8 mouse cellular contexts compared by ENCODE assay signal in genomic region chr11:70023481-70024150, GRCm38 (mm10). TPM values are rescaled to one million over a fixed set of nuclear protein-coding genes. Genes with fewer than 3 reads are reported as not detected.
DNase-seq lines count a peak whose midpoint lies in the region; ATAC-seq lines count a peak whose summit lies in the region.

No protein-coding gene starts in this region.

- peak overlapping the region; percentile 55 for H3K9ac ChIP-seq in intestine, embryonic 16.5 days (ENCODE audit: low read depth, low read length)
- H3K9ac ChIP-seq in neural tube, embryonic 11.5 days (ENCODE audit: low read length) = peak overlapping the region; percentile 44

- intact Hi-C loops in left cerebral cortex, postnatal 36 days (cut with DNase I) = no loop called here

- H3K27ac ChIP-seq in intestine, embryonic 16.5 days (ENCODE audit: low read length) = peak overlapping the region; percentile 18; the same call in 1 of the 2 replicates
- no peak overlapping the region; the same call in 1 of the 2 replicates for H3K27ac ChIP-seq in neural tube, embryonic 11.5 days (ENCODE audit: low read depth, low read length)

- DNase-seq in cerebellum, adult 11 months = peak; percentile 34
- DNase-seq in cerebellum, postnatal 36 days = no peak
- DNase-seq in right cerebral cortex, postnatal 14 days = peak; percentile 53
- no peak for DNase-seq in right cerebral cortex, postnatal 36 days (ENCODE audit: low spot score in 2 of 2)
- DNase-seq in neural tube, embryonic 11.5 days (ENCODE audit: low spot score) = peak; percentile 73
- DNase-seq in left cerebral cortex, postnatal 36 days (ENCODE audit: low spot score in 2 of 2) = no peak
- no peak for DNase-seq in spleen, postnatal 14 days (ENCODE audit: low spot score in 2 of 2)

- H3K9me3 ChIP-seq in intestine, embryonic 16.5 days (ENCODE audit: control insufficient read depth, low read length) = no peaks in the 10 kb centered on the region
- H3K9me3 ChIP-seq in neural tube, embryonic 11.5 days (ENCODE audit: control insufficient read depth, low read length) = no peaks in the 10 kb centered on the region

- peaks cover 48% of the 10 kb centered on the region for H3K4me1 ChIP-seq in intestine, embryonic 16.5 days (ENCODE audit: control insufficient read depth, insufficient read depth, low read length)
- peaks cover 45% of the 10 kb centered on the region for H3K4me1 ChIP-seq in neural tube, embryonic 11.5 days (ENCODE audit: control insufficient read depth, insufficient read depth, low read length)

- 0 out of 2 replicates have a peak, but pooled peaks cover 2% of the 10 kb centered on the region for H3K27me3 ChIP-seq in intestine, embryonic 16.5 days (replicated peaks; ENCODE audit: control insufficient read depth, insufficient read depth, low read length)
- H3K27me3 ChIP-seq in neural tube, embryonic 11.5 days (ENCODE audit: control insufficient read depth, insufficient read depth, low read length) = no peaks in the 10 kb centered on the region

- 3% methylated on average over 26 of the region's 29 CpGs for WGBS in intestine, embryonic 16.5 days
- 6% methylated on average over 21 of the region's 29 CpGs for WGBS in neural tube, embryonic 11.5 days

- peak overlapping the region; percentile 51 for H3K4me2 ChIP-seq in intestine, embryonic 16.5 days (ENCODE audit: low read depth, low read length)
- peak overlapping the region; percentile 60 for H3K4me2 ChIP-seq in neural tube, embryonic 11.5 days (ENCODE audit: low read depth)

- ATAC-seq in intestine, embryonic 16.5 days = no peak
- no peak for ATAC-seq in neural tube, embryonic 11.5 days (ENCODE audit: insufficient read depth, low FRiP score, low TSS enrichment)

- H3K36me3 ChIP-seq in intestine, embryonic 16.5 days (ENCODE audit: control insufficient read depth, insufficient read depth, low read length) = no peaks in the 10 kb centered on the region
- H3K36me3 ChIP-seq in neural tube, embryonic 11.5 days (ENCODE audit: control insufficient read depth, insufficient read depth, low read length) = no peaks in the 10 kb centered on the region

- peak overlapping the region; percentile 32 for H3K4me3 ChIP-seq in intestine, embryonic 16.5 days (ENCODE audit: low read length)
- H3K4me3 ChIP-seq in neural tube, embryonic 11.5 days (ENCODE audit: low read depth, low read length) = peak overlapping the region; percentile 35

RNA-seq across cellular contexts. Expression of gene Dlg4, which starts 6.9 kb away (rescaled TPM):
- 5.1 and 6.1 TPM in 2 replicates for polyA plus RNA-seq in intestine, embryonic 16.5 days (2015; fragmentation: Nextera tagmentation; extraction: Ambion mirVana)
- polyA plus RNA-seq in neural tube, embryonic 11.5 days (2014; fragmentation: Nextera tagmentation; extraction: Ambion mirVana) = 14.6 and 15.0 TPM in 2 replicates
- total RNA-seq in left cerebral cortex, postnatal 36 days (2021) = 100 to 1,000 TPM; 867 to 894 TPM

RNA-seq across cellular contexts. Expression of gene Acadvl, which starts 8.4 kb away (rescaled TPM):
- 172 and 189 TPM in 2 replicates for polyA plus RNA-seq in intestine, embryonic 16.5 days (2015; fragmentation: Nextera tagmentation; extraction: Ambion mirVana)
- 49.3 and 54.1 TPM in 2 replicates for polyA plus RNA-seq in neural tube, embryonic 11.5 days (2014; fragmentation: Nextera tagmentation; extraction: Ambion mirVana)
- total RNA-seq in left cerebral cortex, postnatal 36 days (2021) = 10 to 100 TPM; 54.3 to 58.5 TPM

RNA-seq across cellular contexts. Expression of gene Dvl2, which starts 23.2 kb away (rescaled TPM):
- polyA plus RNA-seq in intestine, embryonic 16.5 days (2015; fragmentation: Nextera tagmentation; extraction: Ambion mirVana) = 23.8 and 26.0 TPM in 2 replicates
- polyA plus RNA-seq in neural tube, embryonic 11.5 days (2014; fragmentation: Nextera tagmentation; extraction: Ambion mirVana) = 35.8 and 39.0 TPM in 2 replicates
- total RNA-seq in left cerebral cortex, postnatal 36 days (2021) = 10 to 100 TPM; 25.4 to 36.0 TPM

RNA-seq across cellular contexts. Expression of gene Phf23, which starts 28.0 kb away (rescaled TPM):
- 49.7 and 53.1 TPM in 2 replicates for polyA plus RNA-seq in intestine, embryonic 16.5 days (2015; fragmentation: Nextera tagmentation; extraction: Ambion mirVana)
- polyA plus RNA-seq in neural tube, embryonic 11.5 days (2014; fragmentation: Nextera tagmentation; extraction: Ambion mirVana) = 54.4 and 57.6 TPM in 2 replicates
- total RNA-seq in left cerebral cortex, postnatal 36 days (2021) = 10 to 100 TPM; 41.3 to 46.1 TPM

RNA-seq across cellular contexts. Expression of gene Asgr1, which starts 30.3 kb away (rescaled TPM):
- 0.17 and 0.31 TPM in 2 replicates for polyA plus RNA-seq in intestine, embryonic 16.5 days (2015; fragmentation: Nextera tagmentation; extraction: Ambion mirVana)
- polyA plus RNA-seq in neural tube, embryonic 11.5 days (2014; fragmentation: Nextera tagmentation; extraction: Ambion mirVana) = 0.41 TPM in 1 of 2 replicates, not detected in the other
- total RNA-seq in left cerebral cortex, postnatal 36 days (2021) = 1 to 10 TPM in 1 of 2 experiments, under 1 TPM in 1; 0.99 to 1.1 TPM

Comparison
In these comparisons a context has a peak if more than half of its experiments do, and no peak if none do; other contexts are left out.
1. DNase-seq: peak in cerebellum, adult 11 months (single experiment), right cerebral cortex, postnatal 14 days (single experiment) and neural tube, embryonic 11.5 days (single experiment); none in cerebellum, postnatal 36 days (0 of 2), right cerebral cortex, postnatal 36 days (0 of 2), left cerebral cortex, postnatal 36 days (0 of 2) and spleen, postnatal 14 days (0 of 2).